Mouse (Mus musculus): ENCODE measurements at regions not wholly inside any gene's neighbourhood (a gene's known extent, or its start where the extent isn't known, plus 50 kb on each side); places are given as distances from the start of the nearest gene placed in this dataset.
"Not testable (repeated sequence)": the region's sequence is repeated elsewhere in the genome, so short reads cannot be mapped to it uniquely, and the experiment has no call there.

- H3K9me3 ChIP-seq (ENCODE audit: control insufficient read depth, low read length); H3K27ac ChIP-seq (ENCODE audit: low read depth, low read length); H3K4me2 ChIP-seq (ENCODE audit: low read length); H3K27me3 ChIP-seq (replicated peaks; ENCODE audit: control insufficient read depth, insufficient read depth, low read length); H3K36me3 ChIP-seq (ENCODE audit: control insufficient read depth, insufficient read depth, low read length); H3K4me3 ChIP-seq (ENCODE audit: low read length); H3K9ac ChIP-seq (ENCODE audit: low read depth, low read length); H3K4me1 ChIP-seq (ENCODE audit: control insufficient read depth, insufficient read depth, low read depth, low read length); ATAC-seq: not testable (repeated sequence)
- no CpG with 5 or more reads among the region's 1 CpGs for WGBS
Measured at GRCm38 (mm10) chr14:53757095-53757494, 496.8 kb downstream of the Dad1 start.

GRCm38 (mm10) chr14:53750703-53751441 is 503.0 kb downstream of the Dad1 start:
- no peak for ATAC-seq
- no peak overlapping the region for H3K9ac ChIP-seq (ENCODE audit: low read depth, low read length)
- H3K36me3 ChIP-seq (ENCODE audit: control insufficient read depth, insufficient read depth, low read length), result no peaks in the 10 kb centered on the region
- H3K27me3 ChIP-seq (replicated peaks; ENCODE audit: control insufficient read depth, insufficient read depth, low read length), result no peaks in the 10 kb centered on the region
- no peak overlapping the region for H3K4me3 ChIP-seq (ENCODE audit: low read length)
- 76% methylated on average over 4 of the region's 4 CpGs for WGBS
- H3K9me3 ChIP-seq (ENCODE audit: control insufficient read depth, low read length), result no peaks in the 10 kb centered on the region
- no peak overlapping the region for H3K4me2 ChIP-seq (ENCODE audit: low read length)
- no peaks in the 10 kb centered on the region for H3K4me1 ChIP-seq (ENCODE audit: control insufficient read depth, insufficient read depth, low read depth, low read length)
- H3K27ac ChIP-seq (ENCODE audit: low read depth, low read length), result no peak overlapping the region

DNA sequence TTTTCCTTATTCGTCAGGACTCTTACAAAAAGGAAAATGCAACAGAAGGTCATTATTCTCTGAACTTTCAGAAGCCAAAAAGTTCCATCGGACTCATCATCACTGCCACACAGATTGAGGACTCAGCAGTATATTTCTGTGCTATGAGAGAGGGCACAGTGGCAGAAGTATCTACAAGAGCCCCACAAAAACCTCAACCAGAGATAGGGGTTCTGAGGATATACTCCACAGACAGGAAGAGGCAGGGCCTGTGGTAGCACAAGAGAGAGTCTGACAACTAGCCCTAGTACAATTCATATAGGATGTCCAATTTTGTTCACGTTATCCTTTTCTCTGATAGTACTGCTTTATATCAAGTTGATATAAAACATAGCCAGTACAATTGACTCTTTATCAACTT is 510.4 kb downstream of the Dad1 start:
- WGBS, result 86% methylated on average over 3 of the region's 3 CpGs
- not testable (repeated sequence) for H3K4me2 ChIP-seq (ENCODE audit: low read length); ATAC-seq; H3K9me3 ChIP-seq (ENCODE audit: control insufficient read depth, low read length); H3K4me3 ChIP-seq (ENCODE audit: low read length); H3K27me3 ChIP-seq (replicated peaks; ENCODE audit: control insufficient read depth, insufficient read depth, low read length); H3K36me3 ChIP-seq (ENCODE audit: control insufficient read depth, insufficient read depth, low read length); H3K9ac ChIP-seq (ENCODE audit: low read depth, low read length); H3K27ac ChIP-seq (ENCODE audit: low read depth, low read length); H3K4me1 ChIP-seq (ENCODE audit: control insufficient read depth, insufficient read depth, low read depth, low read length)

DNA sequence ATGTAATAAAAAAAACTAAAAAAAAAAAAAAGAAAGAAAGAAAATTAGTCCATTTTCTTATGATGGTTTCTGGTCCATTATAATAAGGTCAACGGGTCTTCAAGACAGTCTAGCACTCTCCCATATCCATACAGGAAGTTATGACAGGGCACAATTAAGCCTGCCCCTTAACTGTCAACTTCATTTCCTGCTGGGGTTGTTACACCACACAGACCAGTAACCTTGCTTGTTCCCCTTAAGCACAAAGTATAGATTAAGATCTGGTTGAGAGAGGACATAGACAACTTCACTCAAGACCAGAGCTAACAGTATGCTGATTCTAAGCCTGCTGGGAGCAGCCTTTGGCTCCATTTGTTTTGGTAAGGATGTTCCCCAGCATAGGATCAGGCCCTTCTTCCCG is 511.0 kb downstream of the Dad1 start:
- not testable (repeated sequence) for H3K9me3 ChIP-seq (ENCODE audit: control insufficient read depth, low read length); H3K27ac ChIP-seq (ENCODE audit: low read depth, low read length); H3K27me3 ChIP-seq (replicated peaks; ENCODE audit: control insufficient read depth, insufficient read depth, low read length); H3K4me3 ChIP-seq (ENCODE audit: low read length); H3K9ac ChIP-seq (ENCODE audit: low read depth, low read length); H3K36me3 ChIP-seq (ENCODE audit: control insufficient read depth, insufficient read depth, low read length); H3K4me1 ChIP-seq (ENCODE audit: control insufficient read depth, insufficient read depth, low read depth, low read length); ATAC-seq; H3K4me2 ChIP-seq (ENCODE audit: low read length)
- 86% methylated on average over 2 of the region's 2 CpGs for WGBS

DNA sequence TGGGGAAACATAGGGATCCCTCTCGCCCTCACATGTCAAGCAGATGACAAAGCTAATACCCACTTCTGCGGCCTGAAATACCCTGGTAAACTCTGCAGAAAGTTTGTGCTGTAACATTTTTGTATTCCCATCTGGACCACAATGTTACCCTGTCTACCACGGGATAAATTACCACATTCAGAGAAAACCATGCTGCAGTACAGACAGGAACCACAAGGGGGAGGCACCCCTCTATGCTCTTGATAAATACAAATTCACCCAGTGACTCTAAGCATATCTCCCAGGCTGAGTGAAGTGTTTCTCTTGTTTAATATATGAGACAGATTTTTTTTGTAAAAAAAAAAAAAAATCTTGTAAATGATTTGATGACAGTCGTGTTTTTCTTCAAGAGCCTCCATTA is 512.7 kb downstream of the Dad1 start:
- H3K36me3 ChIP-seq (ENCODE audit: control insufficient read depth, insufficient read depth, low read length); H3K4me3 ChIP-seq (ENCODE audit: low read length); H3K4me2 ChIP-seq (ENCODE audit: low read length); ATAC-seq; H3K27me3 ChIP-seq (replicated peaks; ENCODE audit: control insufficient read depth, insufficient read depth, low read length); H3K27ac ChIP-seq (ENCODE audit: low read depth, low read length); H3K9ac ChIP-seq (ENCODE audit: low read depth, low read length); H3K9me3 ChIP-seq (ENCODE audit: control insufficient read depth, low read length); H3K4me1 ChIP-seq (ENCODE audit: control insufficient read depth, insufficient read depth, low read depth, low read length): not testable (repeated sequence)
- WGBS, result 48% methylated on average over 4 of the region's 4 CpGs

DNA sequence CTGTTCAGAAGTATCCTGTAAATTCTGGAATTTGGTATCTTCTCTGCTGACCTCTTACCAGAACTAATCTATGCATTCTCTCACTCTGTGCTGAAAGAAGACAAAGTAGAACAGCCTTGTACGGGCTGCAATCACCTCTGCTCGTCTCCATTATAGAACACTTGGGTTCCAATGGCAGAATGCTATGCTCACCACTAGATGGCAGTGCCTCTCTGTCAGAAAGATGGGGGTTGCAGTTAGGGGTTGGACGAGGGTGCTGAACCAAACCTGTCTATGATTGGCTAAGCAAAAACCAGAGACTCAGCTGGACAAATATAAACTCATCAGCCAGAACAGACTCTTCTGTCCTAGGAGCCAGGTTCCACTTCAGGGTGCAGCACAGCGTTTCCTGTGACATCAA is 515.9 kb downstream of the Dad1 start:
- H3K9ac ChIP-seq (ENCODE audit: low read depth, low read length); H3K4me2 ChIP-seq (ENCODE audit: low read length); H3K27ac ChIP-seq (ENCODE audit: low read depth, low read length); H3K4me3 ChIP-seq (ENCODE audit: low read length); H3K9me3 ChIP-seq (ENCODE audit: control insufficient read depth, low read length); H3K36me3 ChIP-seq (ENCODE audit: control insufficient read depth, insufficient read depth, low read length); H3K27me3 ChIP-seq (replicated peaks; ENCODE audit: control insufficient read depth, insufficient read depth, low read length); ATAC-seq; H3K4me1 ChIP-seq (ENCODE audit: control insufficient read depth, insufficient read depth, low read depth, low read length): not testable (repeated sequence)
- WGBS, result 40% methylated on average over 4 of the region's 4 CpGs

- not testable (repeated sequence) for H3K27me3 ChIP-seq (replicated peaks; ENCODE audit: control insufficient read depth, insufficient read depth, low read length); ATAC-seq; H3K9ac ChIP-seq (ENCODE audit: low read depth, low read length); H3K27ac ChIP-seq (ENCODE audit: low read depth, low read length); H3K36me3 ChIP-seq (ENCODE audit: control insufficient read depth, insufficient read depth, low read length); H3K9me3 ChIP-seq (ENCODE audit: control insufficient read depth, low read length); H3K4me1 ChIP-seq (ENCODE audit: control insufficient read depth, insufficient read depth, low read depth, low read length); H3K4me2 ChIP-seq (ENCODE audit: low read length); H3K4me3 ChIP-seq (ENCODE audit: low read length)
- 49% methylated on average over 4 of the region's 4 CpGs for WGBS
Measured at GRCm38 (mm10) chr14:53736274-53736673, 517.6 kb downstream of the Dad1 start.

- not testable (repeated sequence) for H3K9ac ChIP-seq (ENCODE audit: low read depth, low read length); H3K9me3 ChIP-seq (ENCODE audit: control insufficient read depth, low read length); H3K36me3 ChIP-seq (ENCODE audit: control insufficient read depth, insufficient read depth, low read length); ATAC-seq; H3K4me1 ChIP-seq (ENCODE audit: control insufficient read depth, insufficient read depth, low read depth, low read length); H3K4me3 ChIP-seq (ENCODE audit: low read length); H3K27me3 ChIP-seq (replicated peaks; ENCODE audit: control insufficient read depth, insufficient read depth, low read length); H3K4me2 ChIP-seq (ENCODE audit: low read length); H3K27ac ChIP-seq (ENCODE audit: low read depth, low read length)
- WGBS, result no CpG with 5 or more reads among the region's 4 CpGs
Measured at GRCm38 (mm10) chr14:53731600-53731999, 522.3 kb downstream of the Dad1 start.

DNA sequence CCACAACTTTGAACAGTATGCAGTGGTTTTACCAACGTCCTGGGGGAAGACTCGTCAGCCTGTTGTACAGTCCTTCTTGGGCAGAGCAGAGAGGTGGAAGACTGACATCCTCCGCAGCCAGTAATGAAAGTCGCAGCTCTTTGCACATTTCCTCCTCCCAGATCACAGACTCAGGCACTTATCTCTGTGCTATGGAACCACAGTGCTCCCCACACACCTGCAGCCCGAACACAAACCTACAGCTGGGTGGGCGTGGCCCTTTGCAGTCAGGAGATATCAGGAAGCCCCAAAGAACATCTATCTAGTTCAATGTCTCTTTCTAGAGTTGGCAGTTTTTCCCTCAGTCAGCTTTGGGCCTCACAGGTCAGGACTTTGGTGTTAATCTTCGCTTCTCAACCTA is 524.0 kb downstream of the Dad1 start:
- H3K4me3 ChIP-seq (ENCODE audit: low read length); H3K4me1 ChIP-seq (ENCODE audit: control insufficient read depth, insufficient read depth, low read depth, low read length); H3K4me2 ChIP-seq (ENCODE audit: low read length); H3K9me3 ChIP-seq (ENCODE audit: control insufficient read depth, low read length); H3K27ac ChIP-seq (ENCODE audit: low read depth, low read length); H3K9ac ChIP-seq (ENCODE audit: low read depth, low read length); H3K27me3 ChIP-seq (replicated peaks; ENCODE audit: control insufficient read depth, insufficient read depth, low read length); ATAC-seq; H3K36me3 ChIP-seq (ENCODE audit: control insufficient read depth, insufficient read depth, low read length): not testable (repeated sequence)
- WGBS, result 100% methylated on average over 1 of the region's 7 CpGs

DNA sequence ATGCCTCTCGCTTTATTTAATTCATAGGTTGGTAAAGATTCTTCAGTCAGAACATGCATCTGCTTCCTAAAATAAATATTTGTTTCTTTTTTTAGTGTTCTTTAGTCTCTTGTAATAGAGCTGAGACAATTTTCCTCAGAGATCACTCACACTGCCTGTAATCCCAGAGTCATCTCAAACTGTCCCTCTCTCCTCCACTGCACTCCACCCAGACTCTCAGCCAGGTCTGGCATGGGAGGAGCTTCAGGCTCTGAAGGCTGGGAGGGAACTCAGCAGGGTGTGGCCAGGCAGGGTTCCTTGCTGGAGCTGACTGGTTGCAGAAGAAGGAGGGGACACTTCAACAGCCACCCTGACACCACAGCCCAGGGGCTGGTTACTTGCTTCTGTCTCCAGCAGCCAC is 524.8 kb downstream of the Dad1 start:
- not testable (repeated sequence) for H3K27me3 ChIP-seq (replicated peaks; ENCODE audit: control insufficient read depth, insufficient read depth, low read length); H3K4me3 ChIP-seq (ENCODE audit: low read length); H3K27ac ChIP-seq (ENCODE audit: low read depth, low read length); H3K9ac ChIP-seq (ENCODE audit: low read depth, low read length); ATAC-seq; H3K9me3 ChIP-seq (ENCODE audit: control insufficient read depth, low read length); H3K4me1 ChIP-seq (ENCODE audit: control insufficient read depth, insufficient read depth, low read depth, low read length); H3K4me2 ChIP-seq (ENCODE audit: low read length); H3K36me3 ChIP-seq (ENCODE audit: control insufficient read depth, insufficient read depth, low read length)
- no CpG with 5 or more reads among the region's 1 CpGs for WGBS

Data from hindbrain, embryonic 16.5 days (tissue).